Mouse (Mus musculus) heart, adult 2 months (tissue): ENCODE data around the gene Chrnd.

ENCODE experiments used
- CTCF ChIP-seq: fragments of 200-600 bp; IDR thresholded peaks from 2 replicates; pipeline ENCODE4 v1.8.1; 2022; ENCODE audit warnings: antibody characterized with exemption, mild to moderate bottlenecking, moderate library complexity
- EP300 ChIP-seq: fragments of 200-500 bp; IDR thresholded peaks from 2 replicates; pipeline ENCODE4 v1.6.1; 2011; ENCODE audit warnings: low read depth, low read length, control low read depth; ENCODE audit not compliant: insufficient read depth
- POLR2A ChIP-seq: fragments of 200-500 bp; IDR thresholded peaks from 2 replicates; pipeline ENCODE4 v1.6.1; 2011; ENCODE audit warnings: mild to moderate bottlenecking, low read depth, low read length, control low read depth; ENCODE audit not compliant: insufficient read depth

DNA sequence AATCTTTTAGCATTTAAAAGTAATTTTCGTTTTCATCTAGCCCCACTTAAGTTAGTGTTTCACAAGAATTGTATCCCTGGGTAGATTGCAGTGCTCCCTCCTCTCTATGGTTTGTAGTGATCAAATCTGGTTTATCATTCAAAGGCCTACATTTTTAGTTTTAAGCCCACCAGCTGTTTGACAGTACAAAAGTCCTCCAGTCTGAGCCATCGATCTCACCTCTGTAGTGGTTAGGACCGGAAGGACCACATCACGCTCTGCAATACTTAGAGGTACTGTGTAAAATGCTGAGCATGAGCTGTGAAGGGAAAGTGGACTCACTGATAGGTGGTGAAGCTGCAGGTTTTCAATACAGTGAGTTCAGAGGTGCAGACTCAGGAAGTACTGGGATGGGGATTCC is 24.3 kb downstream of the Chrnd start:
- TF ChIP-seq CTCF: no peak
- TF ChIP-seq POLR2A: no peak
- no peak for TF ChIP-seq EP300
